Mouse (Mus musculus) frontal cortex, adult 2 months (tissue): ENCODE measurements around the gene Fcrl6. TPM values are rescaled to one million over a fixed set of nuclear protein-coding genes. Genes with fewer than 3 reads are reported as not detected.

Source experiments
- DNase-seq, 2 experiments: peaks; one replicate each; pipeline ENCODE4 v3.0.0; 2022; ENCODE audit warnings: low spot score in 1 of 2; ENCODE audit errors: extremely low spot score in 1 of 2
- polyA plus RNA-seq: library from polyadenylated mRNA; depleted of rRNA; stranded (reverse); fragments of >200 nt; gene quantifications from 2 replicates; pipeline ENCODE4 v1.2.3, GENCODE M21; 2012; rRNA removed

Fcrl6 gene
- 0.06 and 0.13 TPM in 2 replicates for polyA plus RNA-seq

- no peak for DNase-seq
Measured at GRCm38 (mm10) chr1:172602326-172602725, at the start of gene Fcrl6. Gene Fcrl6, minus strand, starts transcription at chr1:172602551.

- DNase-seq: no peak
Measured at GRCm38 (mm10) chr1:172651288-172651987, 49.1 kb upstream of the Fcrl6 start.

DNA sequence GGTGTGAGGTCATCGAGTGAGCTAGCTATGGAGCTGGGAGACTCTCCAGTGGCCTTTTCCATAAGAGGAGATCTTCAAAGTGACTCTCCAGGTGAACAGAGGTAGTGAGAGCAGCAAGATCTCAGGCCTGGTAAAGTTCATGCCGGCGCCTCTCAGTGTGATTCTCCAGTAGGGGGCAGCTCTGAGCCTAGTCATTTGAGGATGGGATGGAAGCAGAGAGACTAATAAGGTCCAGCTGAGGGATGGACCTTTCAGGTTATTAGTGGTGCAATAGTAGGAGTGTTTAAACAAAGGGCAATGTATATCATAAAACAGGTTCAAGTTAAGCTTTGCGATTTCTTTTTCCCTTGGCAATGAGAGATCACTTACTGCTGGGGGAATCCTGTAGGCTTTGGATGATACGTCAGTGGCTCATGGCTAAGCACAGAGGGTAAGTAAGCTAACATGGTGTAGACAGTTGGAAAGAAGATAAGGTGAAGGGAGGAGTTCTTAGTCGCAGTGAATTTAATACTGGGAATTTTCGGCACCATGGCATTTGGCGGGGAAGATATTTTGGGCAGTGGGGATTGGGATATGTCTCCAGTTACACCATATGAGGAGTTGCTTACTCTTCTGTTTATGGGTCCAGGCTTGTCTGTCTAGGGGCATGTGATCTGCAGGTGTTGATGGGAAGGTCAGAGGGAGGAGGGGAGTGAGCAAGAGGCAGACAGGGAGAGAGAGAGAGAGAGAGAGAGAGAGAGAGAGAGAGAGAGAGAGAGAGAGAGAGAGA lies 48.4 kb upstream of the Fcrl6 start:
- peak in 1 of 2 experiments; percentile 37 for DNase-seq

DNA sequence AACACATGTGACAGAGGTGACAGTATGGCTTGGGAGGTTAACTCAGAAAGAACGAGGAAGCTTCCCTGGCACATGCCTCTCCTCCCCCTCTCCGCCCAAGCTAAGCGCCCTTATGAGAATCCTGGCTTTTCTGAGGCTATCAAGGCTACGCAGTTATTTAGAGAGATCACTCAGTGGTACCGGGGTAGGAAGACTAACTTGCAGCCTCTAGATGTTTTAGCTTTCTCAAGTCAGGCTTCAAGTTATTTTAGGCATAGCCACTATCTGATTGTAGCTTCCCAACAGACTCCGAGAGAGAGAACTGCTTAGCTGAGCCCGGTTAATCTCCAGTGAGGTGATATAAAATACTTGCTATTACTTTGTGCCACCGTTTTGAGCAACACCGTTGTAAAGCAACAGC lies 47.0 kb upstream of the Fcrl6 start:
- DNase-seq: no peak

DNA sequence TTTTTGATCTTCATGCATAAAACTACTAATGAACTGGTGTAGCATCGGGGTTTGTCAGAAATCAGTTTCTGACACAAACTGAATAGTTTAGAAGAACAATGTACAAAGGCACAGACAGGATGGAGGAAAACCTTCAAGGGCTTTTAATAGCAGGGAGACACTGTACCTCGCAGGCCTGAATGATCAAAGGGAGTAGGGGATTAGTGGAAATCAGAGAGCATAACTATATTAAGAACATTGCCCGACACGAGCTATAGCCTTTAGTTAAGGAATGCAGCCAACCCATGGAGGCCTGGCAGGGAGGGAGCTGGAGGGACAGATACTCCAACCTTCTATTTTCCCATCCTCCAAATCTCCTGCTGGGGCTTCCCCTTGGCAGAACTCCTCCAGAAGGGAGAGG lies 44.9 kb upstream of the Fcrl6 start:
- DNase-seq: no peak

DNA sequence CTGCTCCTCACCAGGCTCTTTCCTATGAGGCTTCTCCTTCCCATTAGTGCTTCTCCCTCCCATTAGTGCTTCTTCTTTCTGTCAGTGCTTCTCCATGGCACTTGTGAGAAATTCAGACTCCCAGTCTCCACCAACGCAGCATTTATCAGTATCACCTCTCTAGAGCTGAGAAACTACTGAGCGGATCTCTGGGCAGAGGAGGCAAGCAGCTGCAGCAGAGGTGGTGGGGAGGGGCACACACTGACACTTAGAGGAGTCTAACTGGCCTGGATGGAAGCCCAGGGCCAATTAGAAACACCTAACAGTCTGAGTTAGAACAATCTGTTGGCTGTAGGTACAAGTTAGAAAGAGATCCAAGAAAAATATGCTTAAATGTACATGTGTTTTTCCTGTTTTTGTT lies 36.4 kb upstream of the Fcrl6 start:
- DNase-seq: peak in 1 of 2 experiments; percentile 13

GRCm38 (mm10) chr1:172637801-172638200 lies 35.5 kb upstream of the Fcrl6 start:
- no peak for DNase-seq

GRCm38 (mm10) chr1:172636266-172636665 lies 33.9 kb upstream of the Fcrl6 start:
- DNase-seq: no peak

DNA sequence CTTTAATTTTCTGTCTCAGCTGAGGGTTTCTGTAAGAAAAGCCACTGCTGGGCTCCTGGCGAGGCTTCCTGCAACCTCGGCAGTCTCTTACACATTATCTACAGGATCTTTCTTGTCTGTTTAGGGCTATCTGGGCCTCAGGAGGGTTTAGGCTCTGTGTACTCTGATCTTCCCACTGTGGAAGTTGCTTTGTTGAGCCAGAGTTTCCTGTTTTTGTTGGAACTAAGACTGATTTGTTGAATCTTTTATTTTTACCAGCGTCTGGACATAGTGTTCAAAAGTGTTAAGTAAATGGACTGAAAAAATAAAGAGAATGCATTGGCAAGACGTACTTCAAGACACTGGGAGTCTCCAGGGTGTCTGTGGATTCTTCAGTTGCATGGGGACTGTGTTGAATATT lies 32.9 kb upstream of the Fcrl6 start:
- DNase-seq: no peak

- DNase-seq: no peak
Measured at GRCm38 (mm10) chr1:172634136-172634535, 31.8 kb upstream of the Fcrl6 start.

DNA sequence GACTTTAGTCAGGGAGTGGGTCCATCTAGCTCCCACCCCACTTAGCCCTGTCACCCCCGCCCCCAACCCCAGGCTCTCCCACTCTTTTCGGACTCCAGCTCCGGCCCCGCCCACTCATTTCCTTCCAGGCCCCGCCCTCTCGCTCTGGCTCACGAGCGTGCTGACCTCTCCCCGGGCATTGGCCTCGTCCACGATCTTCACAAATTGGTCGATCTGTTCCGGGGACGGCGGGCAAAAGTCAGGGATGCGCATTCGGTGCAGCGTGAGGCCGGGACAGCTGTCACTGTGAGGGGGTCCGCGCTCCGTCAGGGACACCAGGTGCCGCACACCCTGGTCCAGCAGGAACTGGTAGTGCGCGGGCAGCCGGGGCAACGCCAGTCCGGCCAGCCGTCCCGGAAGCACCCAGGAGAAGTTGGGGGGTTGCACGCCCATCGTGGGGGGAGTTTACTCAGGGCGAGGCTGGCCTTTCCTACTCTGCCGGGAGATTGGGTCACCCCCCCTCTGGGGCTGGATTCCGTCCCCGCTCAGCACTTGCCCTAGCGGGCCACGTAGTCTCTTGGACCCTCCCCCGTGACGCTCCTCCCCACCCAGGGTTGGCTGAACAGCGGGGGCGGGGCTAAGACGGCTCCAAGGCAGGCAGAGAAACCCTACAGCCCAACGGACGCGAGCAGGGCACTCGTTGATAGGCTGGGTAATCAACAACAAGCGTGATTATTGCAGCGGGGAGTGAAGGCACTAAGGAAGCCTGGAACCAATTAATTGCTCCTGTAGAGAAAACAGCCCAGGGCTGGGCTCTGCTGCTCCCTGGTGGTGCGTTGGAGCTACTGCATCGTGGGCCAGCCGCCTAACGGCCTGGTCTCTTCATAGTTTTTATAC lies 30.3 kb upstream of the Fcrl6 start, which contains the start of gene Dusp23:
TSS of gene Dusp23 (minus strand) at position 512 of the 876 bp plus-strand sequence.
- peak; percentile 90 to 93 for DNase-seq

DNA sequence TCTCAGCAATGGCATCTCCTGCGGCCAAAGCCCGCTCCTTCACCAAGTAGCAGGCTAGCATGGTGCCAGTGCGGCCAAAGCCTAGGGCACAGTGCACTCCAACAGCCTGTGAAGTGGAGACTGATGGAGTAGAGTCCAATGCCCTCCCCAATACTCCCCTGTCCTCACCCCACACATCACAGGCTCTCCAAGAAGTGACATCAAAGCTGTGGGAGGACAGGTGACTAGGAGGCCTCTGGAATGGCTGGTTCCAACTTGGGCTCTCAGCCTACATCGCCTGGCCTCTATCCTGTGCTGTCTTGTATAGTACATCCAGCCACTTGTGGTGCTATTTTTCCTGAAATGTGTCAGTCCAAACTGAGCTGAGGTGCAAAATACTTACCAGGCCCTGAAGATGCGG lies 29.4 kb upstream of the Fcrl6 start:
- DNase-seq: no peak

DNA sequence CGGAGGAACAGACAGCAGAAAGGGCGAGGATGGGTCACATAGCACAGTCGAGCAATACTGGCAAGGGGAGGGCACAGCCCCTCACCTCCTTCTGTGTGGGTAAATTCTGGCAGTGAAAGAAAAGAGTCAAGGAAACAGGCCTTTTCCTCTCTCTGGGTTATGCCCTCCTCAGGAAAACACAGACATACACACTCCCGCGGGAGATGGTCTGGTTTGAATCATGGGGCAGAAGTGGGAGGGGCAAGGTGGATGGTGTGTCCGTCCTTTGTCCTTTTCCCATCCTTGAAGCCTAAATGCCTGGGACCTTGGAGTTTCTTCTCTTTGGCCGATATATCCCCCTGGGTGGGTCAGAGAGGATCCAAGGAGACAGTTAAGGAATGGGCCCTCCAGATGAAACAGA lies 27.5 kb upstream of the Fcrl6 start:
- no peak for DNase-seq

DNA sequence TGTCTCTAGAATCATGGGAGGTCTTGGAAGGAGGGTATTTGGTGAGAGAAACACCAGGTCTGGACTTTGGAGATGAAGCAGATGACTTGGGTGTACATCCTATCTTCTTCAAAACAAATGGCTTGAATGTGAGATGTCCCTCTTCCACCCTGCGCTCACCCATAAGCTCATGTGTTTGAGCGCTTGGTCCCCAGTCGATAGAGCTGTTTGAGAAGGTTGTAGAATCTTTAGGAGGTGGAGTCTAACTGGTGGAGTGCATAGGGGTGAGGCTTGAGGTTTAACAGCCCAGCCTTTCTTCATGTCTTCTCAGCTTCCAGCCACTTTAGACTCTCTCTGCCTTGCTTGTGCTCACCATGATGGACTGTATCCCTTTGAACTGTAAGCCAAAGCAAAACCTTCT lies 24.0 kb upstream of the Fcrl6 start:
- no peak for DNase-seq

GRCm38 (mm10) chr1:172624081-172624480 lies 21.7 kb upstream of the Fcrl6 start:
- no peak for DNase-seq

DNA sequence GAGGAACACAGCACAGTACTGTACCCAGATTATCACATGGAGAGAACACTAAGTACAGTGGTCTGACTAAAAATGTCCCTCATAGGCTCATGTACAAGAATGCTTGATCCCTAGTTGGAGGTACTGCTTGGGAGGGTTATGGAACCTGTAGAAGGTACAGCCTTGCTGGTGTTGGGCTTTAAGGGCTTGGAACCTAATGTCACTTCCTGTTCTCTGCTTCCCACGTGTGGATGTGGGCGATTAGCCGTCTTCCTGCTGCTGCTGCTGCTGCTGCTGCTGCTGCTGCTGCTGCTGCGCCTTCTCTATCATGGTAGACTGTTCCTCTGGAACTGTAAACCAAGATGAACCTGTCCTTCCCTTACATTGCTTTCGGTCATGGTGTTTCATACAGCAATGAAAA lies 21.2 kb upstream of the Fcrl6 start:
- DNase-seq: no peak

GRCm38 (mm10) chr1:172619235-172619634 lies 16.9 kb upstream of the Fcrl6 start:
- DNase-seq: peak in 1 of 2 experiments; percentile 75

DNA sequence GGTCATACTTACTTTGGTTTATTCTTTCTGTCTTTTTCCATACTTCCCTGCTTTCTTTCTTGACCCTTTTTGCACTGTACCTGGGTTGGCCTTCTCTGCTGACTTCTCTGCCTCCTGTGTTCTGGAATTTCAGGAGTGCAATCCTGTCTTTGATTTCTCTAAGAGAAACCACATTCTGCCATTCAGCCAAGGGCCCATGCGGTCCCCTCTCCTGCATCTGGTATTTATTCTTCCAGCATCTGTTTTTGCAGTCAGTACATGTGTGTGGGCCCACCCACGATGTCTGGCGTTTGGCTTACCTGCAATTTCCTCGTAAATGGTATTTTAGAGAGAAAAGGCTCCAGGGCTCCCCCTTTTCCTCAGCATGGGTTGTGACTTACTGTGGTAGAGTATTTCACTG lies 15.8 kb upstream of the Fcrl6 start:
- no peak for DNase-seq

- DNase-seq: no peak
Measured at GRCm38 (mm10) chr1:172617365-172618076, 15.2 kb upstream of the Fcrl6 start.

DNA sequence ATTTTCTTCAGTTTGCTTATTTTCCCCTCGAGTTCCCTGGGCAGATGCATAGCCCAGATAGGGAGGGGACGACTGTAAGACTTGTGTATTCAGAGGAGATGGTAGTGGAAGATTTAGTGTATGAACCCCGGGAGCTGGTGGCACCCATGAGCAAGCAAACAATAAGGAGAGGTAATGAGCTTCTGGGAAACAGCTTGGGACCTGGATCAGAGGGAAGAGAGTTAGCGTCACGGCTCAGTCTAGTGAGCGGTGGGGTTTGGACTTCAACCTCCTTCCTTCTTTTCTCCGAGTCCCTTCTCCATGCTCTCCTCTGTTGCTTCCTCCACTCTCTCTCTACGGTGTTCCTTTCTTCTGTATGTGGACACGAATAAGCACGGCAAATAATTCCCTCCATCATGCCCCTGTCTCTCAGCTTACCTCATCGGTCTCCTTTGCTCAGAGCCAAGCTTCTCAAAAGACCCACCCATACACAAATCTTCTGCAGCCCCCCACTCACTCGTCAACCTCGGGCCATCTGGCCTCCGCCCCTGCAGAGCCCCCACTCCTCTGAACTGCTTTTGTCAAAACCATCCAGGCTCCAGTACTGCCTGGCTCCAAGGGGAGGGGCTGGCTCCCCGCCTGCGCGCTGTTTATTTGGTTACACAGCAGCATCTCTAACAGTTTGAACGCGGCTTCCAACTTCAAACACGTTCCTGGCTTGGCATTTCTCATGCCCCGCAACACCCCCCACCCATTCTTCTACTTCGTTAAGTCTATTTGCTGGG lies 14.4 kb upstream of the Fcrl6 start:
- DNase-seq: peak in 1 of 2 experiments; percentile 35
